Mouse (Mus musculus): ENCODE results near the gene Ssu72. TPM values are rescaled to one million over a fixed set of nuclear protein-coding genes. Genes with fewer than 3 reads are reported as not detected.
A peak's percentile ranks its signal among the peaks of the same experiment; 100 is the strongest.
"Not testable (repeated sequence)": the region's sequence is repeated elsewhere in the genome, so short reads cannot be mapped to it uniquely, and the experiment has no call there.

The Ssu72 gene
- 106 and 111 TPM in 2 replicates for polyA plus RNA-seq (2015; fragmentation: Nextera tagmentation; extraction: Ambion mirVana)

DNA sequence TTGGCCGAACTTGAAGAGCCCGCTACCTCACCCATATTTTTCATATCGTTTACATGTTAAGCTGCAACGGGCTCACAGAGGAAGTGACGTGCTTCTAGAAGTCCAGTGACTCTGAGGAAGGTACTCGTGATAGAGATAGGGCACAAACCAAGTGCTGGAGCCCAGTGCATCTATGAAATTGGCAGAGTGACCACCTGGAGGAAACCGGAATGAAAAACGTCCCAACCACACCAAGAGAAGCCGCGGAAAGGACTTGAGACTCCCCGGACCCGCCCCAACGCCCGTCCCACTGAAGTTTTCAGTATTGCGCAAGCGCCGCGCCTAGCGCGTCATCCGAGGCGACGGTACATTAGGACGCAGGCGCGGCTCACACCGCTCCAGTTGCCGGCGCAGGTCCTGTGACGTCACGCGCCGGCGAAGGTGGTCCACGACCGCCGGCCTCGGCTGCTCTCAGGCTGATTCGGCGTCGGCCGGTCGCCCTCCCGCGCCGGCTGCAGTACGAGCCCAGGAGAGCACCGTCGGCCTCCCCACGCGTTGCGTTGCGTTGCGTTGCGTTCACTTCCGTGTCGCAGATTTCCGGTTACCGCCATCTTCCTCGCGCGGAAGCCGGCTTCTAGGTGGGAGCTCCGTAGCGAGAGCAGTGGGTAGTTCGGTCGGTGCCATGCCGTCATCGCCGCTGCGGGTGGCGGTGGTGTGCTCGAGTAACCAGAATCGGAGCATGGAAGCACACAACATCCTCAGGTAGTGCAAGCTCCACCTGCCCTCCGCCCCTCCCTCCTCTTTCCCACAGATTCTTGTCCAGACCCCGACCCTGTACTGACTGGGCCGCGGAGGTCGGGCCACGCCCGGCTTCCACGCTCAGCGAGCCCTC lies at the start of gene Ssu72:
Ssu72 (plus strand) TSS at position 80 of the 871 bp plus-strand sequence.
- Histone ChIP-seq H3K27me3 (ENCODE audit: control insufficient read depth, insufficient read depth, low read length) (no peaks in the 10 kb centered on the region), H3K9ac (ENCODE audit: low read length) (peak within 1 kb of the TSS; percentile 96), H3K4me3 (ENCODE audit: low read length) (peak within 1 kb of the TSS; percentile 94), H3K4me2 (ENCODE audit: low read depth, low read length) (peak within 1 kb of the TSS; percentile 87), H3K36me3 (ENCODE audit: control insufficient read depth, insufficient read depth) (no peaks in the 10 kb centered on the region), H3K27ac (ENCODE audit: low read length) (peak within 1 kb of the TSS; percentile 97), H3K4me1 (ENCODE audit: control insufficient read depth, insufficient read depth, low read length) (peaks cover 11% of the 10 kb centered on the region), H3K9me3 (replicated peaks; ENCODE audit: control insufficient read depth, low read length) (no peaks in the 10 kb centered on the region)
- peak; percentile 96 for ATAC-seq (replicated peaks; ENCODE audit: extremely low read depth, insufficient read depth, low FRiP score)
- 1% methylated on average over 83 of the region's 83 CpGs for WGBS

DNA sequence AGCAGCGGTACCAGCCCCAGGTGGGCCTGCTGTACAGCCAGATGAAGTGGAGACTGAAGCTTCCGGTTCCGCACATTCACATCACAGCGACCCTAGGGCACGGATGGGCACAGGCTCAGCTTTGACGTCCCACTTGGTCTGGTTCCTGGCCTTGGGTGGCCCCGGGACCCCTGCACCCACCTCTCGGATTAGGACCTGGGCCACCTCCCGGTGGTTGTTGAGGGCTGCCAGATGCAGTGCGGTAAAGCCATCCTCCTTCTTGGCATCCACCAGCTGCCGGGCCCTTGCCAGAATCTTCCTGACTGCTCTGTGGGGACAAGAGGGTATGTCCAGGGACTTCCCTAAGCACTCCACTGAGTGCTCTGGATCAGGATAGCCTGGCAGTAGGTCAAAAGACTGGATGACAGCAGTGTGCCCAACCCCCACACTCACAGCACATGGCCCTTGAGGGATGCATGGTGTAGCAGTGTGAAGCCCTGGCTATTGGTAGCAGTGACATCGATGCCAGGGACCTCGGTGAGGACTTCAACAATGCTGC lies 48.3 kb upstream of the Ssu72 start:
- 87% methylated on average over 13 of the region's 13 CpGs for WGBS
- Histone ChIP-seq H3K9me3 (replicated peaks; ENCODE audit: control insufficient read depth, low read length) (no peaks in the 10 kb centered on the region), H3K27me3 (ENCODE audit: control insufficient read depth, insufficient read depth, low read length) (peaks cover 23% of the 10 kb centered on the region), H3K4me1 (ENCODE audit: control insufficient read depth, insufficient read depth, low read length) (peaks cover 40% of the 10 kb centered on the region), H3K4me2 (ENCODE audit: low read depth, low read length) (no peak overlapping the region), H3K27ac (ENCODE audit: low read length) (no peak overlapping the region), H3K36me3 (ENCODE audit: control insufficient read depth, insufficient read depth) (peaks cover 5% of the 10 kb centered on the region; the same call in 1 of the 2 replicates), H3K9ac (ENCODE audit: low read length) (no peak overlapping the region), H3K4me3 (ENCODE audit: low read length) (no peak overlapping the region)
- ATAC-seq (replicated peaks; ENCODE audit: extremely low read depth, insufficient read depth, low FRiP score), result no peak

DNA sequence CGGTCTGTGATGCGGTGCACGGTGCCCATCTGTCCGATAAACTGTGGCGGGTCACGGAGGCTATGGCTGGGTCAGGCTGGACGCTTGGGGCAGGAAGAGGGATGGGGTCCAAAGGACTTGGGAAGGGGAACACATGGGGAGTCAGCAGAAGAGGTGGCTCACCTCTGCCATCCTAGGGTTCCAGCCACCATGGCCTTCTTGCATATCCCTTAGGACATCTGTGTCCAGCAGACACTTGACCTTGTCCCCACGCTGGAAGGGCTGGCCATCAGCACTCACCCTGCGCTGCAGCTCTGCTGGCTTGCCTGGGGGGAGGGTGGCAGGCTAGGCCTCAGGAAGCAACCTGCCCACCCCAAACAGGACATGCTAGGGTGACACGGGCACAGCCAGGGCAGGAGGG lies 45.6 kb upstream of the Ssu72 start:
- ATAC-seq (replicated peaks; ENCODE audit: extremely low read depth, insufficient read depth, low FRiP score), result no peak
- WGBS, result 88% methylated on average over 10 of the region's 10 CpGs

DNA sequence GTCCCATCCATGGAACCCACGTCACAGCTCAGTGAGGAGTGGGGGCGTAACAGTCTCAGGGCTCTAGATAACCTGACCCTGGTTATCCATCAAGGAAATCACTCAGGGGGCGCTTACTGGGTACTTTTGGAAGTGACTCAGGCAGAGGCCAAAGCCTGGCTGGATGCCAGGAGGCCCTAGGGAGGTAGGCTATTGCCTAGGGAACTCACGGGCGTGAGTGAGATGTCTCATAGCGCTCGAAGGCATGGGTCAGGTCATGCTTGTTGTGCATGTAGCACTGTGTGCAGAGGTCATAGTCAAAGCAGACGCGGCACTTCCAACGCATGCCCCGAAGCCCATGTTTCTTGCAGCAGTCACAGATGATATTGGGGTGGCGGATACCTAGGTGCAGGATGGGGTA lies 44.0 kb upstream of the Ssu72 start:
- H3K4me3 ChIP-seq (ENCODE audit: low read length), result no peak overlapping the region
- H3K4me1 ChIP-seq (ENCODE audit: control insufficient read depth, insufficient read depth, low read length), result peaks cover 8% of the 10 kb centered on the region
- no peak overlapping the region for H3K27ac ChIP-seq (ENCODE audit: low read length)
- H3K36me3 ChIP-seq (ENCODE audit: control insufficient read depth, insufficient read depth), result peaks cover 10% of the 10 kb centered on the region
- no peaks in the 10 kb centered on the region for H3K27me3 ChIP-seq (ENCODE audit: control insufficient read depth, insufficient read depth, low read length)
- no peak for ATAC-seq (replicated peaks; ENCODE audit: extremely low read depth, insufficient read depth, low FRiP score)
- no peak overlapping the region for H3K9ac ChIP-seq (ENCODE audit: low read length)
- WGBS, result 51% methylated on average over 12 of the region's 12 CpGs
- no peaks in the 10 kb centered on the region for H3K9me3 ChIP-seq (replicated peaks; ENCODE audit: control insufficient read depth, low read length)
- H3K4me2 ChIP-seq (ENCODE audit: low read depth, low read length), result no peak overlapping the region

More for the DNA sequence above, 45.6 kb upstream of the Ssu72 start:
- Histone ChIP-seq H3K4me3 (ENCODE audit: low read length) (no peak overlapping the region), H3K4me1 (ENCODE audit: control insufficient read depth, insufficient read depth, low read length) (peaks cover 22% of the 10 kb centered on the region), H3K36me3 (ENCODE audit: control insufficient read depth, insufficient read depth) (peaks cover 5% of the 10 kb centered on the region; the same call in 1 of the 2 replicates), H3K27ac (ENCODE audit: low read length) (no peak overlapping the region), H3K9ac (ENCODE audit: low read length) (no peak overlapping the region), H3K9me3 (replicated peaks; ENCODE audit: control insufficient read depth, low read length) (no peaks in the 10 kb centered on the region), H3K4me2 (ENCODE audit: low read depth, low read length) (no peak overlapping the region), H3K27me3 (ENCODE audit: control insufficient read depth, insufficient read depth, low read length) (peaks cover 12% of the 10 kb centered on the region)

- peak overlapping the region; percentile 37; the same call in 1 of the 2 replicates for H3K27ac ChIP-seq (ENCODE audit: low read length)
- H3K9ac ChIP-seq (ENCODE audit: low read length), result no peak overlapping the region
- no peak overlapping the region for H3K4me3 ChIP-seq (ENCODE audit: low read length)
Observed at GRCm38 (mm10) chr4:155666903-155667302, 37.7 kb upstream of the Ssu72 start.

DNA sequence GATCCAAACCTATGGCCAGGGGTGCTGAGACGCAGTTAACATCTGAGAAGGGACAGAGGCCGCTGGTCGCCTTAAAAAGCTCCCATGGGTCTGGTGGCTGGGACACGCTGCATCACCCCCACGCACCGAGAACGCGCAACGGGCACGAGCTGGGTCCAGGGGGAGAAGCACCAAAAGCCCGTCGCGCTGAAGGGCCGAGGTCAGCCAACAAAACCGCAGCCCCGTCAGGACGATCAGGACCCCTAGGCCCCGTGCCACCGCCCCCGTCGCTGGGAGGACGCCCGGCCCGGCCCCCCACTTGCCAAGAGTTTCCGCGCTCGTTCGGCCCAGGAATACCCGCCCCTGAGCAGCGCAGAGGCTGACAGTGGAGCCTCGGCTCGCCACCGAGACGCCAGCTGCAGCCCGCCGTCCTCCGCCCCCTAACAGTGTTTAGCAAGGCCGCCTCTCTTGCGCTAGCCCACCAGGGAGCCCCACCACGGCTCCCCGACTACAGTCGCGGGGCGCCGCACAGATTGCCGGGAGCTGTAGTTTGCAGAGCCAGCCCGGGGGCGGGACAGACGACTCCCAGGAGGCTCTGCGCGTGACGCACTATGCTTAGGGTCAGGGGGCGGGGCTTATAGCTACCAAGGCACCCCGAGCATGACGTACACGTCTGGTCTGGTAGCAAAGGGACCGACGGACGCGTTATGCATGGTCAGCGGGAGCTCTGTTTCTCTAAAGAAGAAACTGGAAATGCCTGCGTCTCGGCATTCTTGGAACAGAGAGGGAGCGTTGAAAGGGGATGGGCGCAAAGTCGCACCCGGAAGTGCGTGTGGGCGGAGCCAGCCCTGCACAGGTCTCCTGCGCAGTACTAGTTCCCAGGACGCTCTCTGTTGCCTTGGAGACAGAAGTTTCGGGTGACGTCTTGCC lies 35.7 kb upstream of the Ssu72 start, which contains the start of gene Mib2:
Mib2 (minus strand) TSS at position 510 of the 909 bp plus-strand sequence.
- H3K9ac ChIP-seq (ENCODE audit: low read length), result peak within 1 kb of the TSS; percentile 89
- H3K4me2 ChIP-seq (ENCODE audit: low read depth, low read length), result peak within 1 kb of the TSS; percentile 92
- H3K4me1 ChIP-seq (ENCODE audit: control insufficient read depth, insufficient read depth, low read length), result peaks cover 10% of the 10 kb centered on the region
- ATAC-seq (replicated peaks; ENCODE audit: extremely low read depth, insufficient read depth, low FRiP score), result peak; percentile 99
- H3K27me3 ChIP-seq (ENCODE audit: control insufficient read depth, insufficient read depth, low read length), result no peaks in the 10 kb centered on the region
- H3K4me3 ChIP-seq (ENCODE audit: low read length), result peak within 1 kb of the TSS; percentile 92
- H3K9me3 ChIP-seq (replicated peaks; ENCODE audit: control insufficient read depth, low read length), result no peaks in the 10 kb centered on the region
- peak within 1 kb of the TSS; percentile 73 for H3K27ac ChIP-seq (ENCODE audit: low read length)
- WGBS, result under 1% methylated on average over 73 of the region's 73 CpGs
- peaks cover 6% of the 10 kb centered on the region for H3K36me3 ChIP-seq (ENCODE audit: control insufficient read depth, insufficient read depth)

More at GRCm38 (mm10) chr4:155666903-155667302, 37.7 kb upstream of the Ssu72 start:
- Histone ChIP-seq H3K9me3 (replicated peaks; ENCODE audit: control insufficient read depth, low read length) (no peaks in the 10 kb centered on the region), H3K4me2 (ENCODE audit: low read depth, low read length) (no peak overlapping the region), H3K27me3 (ENCODE audit: control insufficient read depth, insufficient read depth, low read length) (no peaks in the 10 kb centered on the region), H3K36me3 (ENCODE audit: control insufficient read depth, insufficient read depth) (peaks cover 6% of the 10 kb centered on the region), H3K4me1 (ENCODE audit: control insufficient read depth, insufficient read depth, low read length) (peaks cover 10% of the 10 kb centered on the region)
- ATAC-seq (replicated peaks; ENCODE audit: extremely low read depth, insufficient read depth, low FRiP score), result no peak

DNA sequence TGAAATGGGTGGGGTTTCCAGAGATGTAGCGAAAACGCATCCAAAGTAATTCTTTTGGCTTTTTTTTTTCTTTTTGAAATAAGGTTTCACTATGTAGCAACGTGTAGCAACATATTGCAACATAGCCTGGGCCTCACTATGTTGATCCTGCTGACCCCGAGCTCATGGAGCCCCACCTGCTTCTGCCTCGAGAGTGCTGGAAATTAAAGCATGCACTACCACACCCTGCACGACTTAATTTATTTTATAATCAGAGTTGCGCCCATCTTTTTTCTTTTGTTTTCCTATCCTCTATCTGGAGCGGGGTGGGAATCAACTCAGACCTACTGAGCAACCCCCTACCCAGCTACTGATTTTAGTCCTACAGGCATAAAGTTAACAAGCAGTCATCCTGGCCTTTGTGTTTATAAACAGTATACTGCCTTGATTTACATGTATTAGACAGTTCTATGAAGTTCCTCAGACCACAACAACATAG lies 35.0 kb upstream of the Ssu72 start:
- Histone ChIP-seq H3K9me3 (replicated peaks; ENCODE audit: control insufficient read depth, low read length) (no peaks in the 10 kb centered on the region), H3K27ac (ENCODE audit: low read length) (no peak overlapping the region; the same call in 1 of the 2 replicates), H3K9ac (ENCODE audit: low read length) (peak overlapping the region; percentile 89), H3K4me1 (ENCODE audit: control insufficient read depth, insufficient read depth, low read length) (peaks cover 10% of the 10 kb centered on the region), H3K4me2 (ENCODE audit: low read depth, low read length) (peak overlapping the region; percentile 92), H3K4me3 (ENCODE audit: low read length) (peak overlapping the region; percentile 92), H3K36me3 (ENCODE audit: control insufficient read depth, insufficient read depth) (peaks cover 6% of the 10 kb centered on the region), H3K27me3 (ENCODE audit: control insufficient read depth, insufficient read depth, low read length) (no peaks in the 10 kb centered on the region)
- ATAC-seq (replicated peaks; ENCODE audit: extremely low read depth, insufficient read depth, low FRiP score), result no peak
- 3% methylated on average over 8 of the region's 8 CpGs for WGBS

GRCm38 (mm10) chr4:155670236-155670635 lies 34.4 kb upstream of the Ssu72 start:
- not testable (repeated sequence) for H3K27ac ChIP-seq (ENCODE audit: low read length); H3K4me3 ChIP-seq (ENCODE audit: low read length); H3K9me3 ChIP-seq (replicated peaks; ENCODE audit: control insufficient read depth, low read length); H3K4me2 ChIP-seq (ENCODE audit: low read depth, low read length); ATAC-seq (replicated peaks; ENCODE audit: extremely low read depth, insufficient read depth, low FRiP score); H3K9ac ChIP-seq (ENCODE audit: low read length); H3K36me3 ChIP-seq (ENCODE audit: control insufficient read depth, insufficient read depth); H3K27me3 ChIP-seq (ENCODE audit: control insufficient read depth, insufficient read depth, low read length)
- 76% methylated on average over 4 of the region's 4 CpGs for WGBS
- H3K4me1 ChIP-seq (ENCODE audit: control insufficient read depth, insufficient read depth, low read length), result peaks cover 10% of the 10 kb centered on the region
